Mouse (Mus musculus): ENCODE measurements at regions not wholly inside any gene's neighbourhood (a gene's known extent, or its start where the extent isn't known, plus 50 kb on each side); places are given as distances from the start of the nearest gene placed in this dataset.

DNA sequence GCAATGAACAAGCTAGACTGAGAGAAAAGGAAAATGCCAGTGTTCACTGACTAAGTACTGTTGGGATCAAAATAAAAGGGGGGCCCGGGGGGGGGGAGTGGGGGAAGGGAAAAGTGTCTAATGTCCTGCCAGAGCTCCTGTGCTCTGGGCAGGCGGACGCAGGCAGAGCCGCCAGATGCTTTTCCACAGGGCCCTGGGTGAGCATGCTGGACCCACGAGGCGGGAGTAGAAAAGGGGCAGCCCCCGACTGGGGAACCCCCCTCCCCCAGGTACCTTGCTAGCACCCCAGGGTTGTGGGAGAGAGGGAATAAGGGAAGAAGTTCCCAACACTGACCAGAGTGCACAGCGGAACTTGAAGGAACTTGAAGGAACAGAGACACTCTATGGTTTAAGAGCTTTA, 478.6 kb downstream of the Mat2b start:
- no peaks in the 10 kb centered on the region for H3K36me3 ChIP-seq (ENCODE audit: control insufficient read depth, insufficient read depth, low read length)
- 63% methylated on average over 8 of the region's 8 CpGs for WGBS
- ATAC-seq (no peak), DNase-seq (ENCODE audit: low spot score) (no peak)
- no peak overlapping the region for H3K9ac ChIP-seq (ENCODE audit: low read length)
- no peaks in the 10 kb centered on the region for H3K4me1 ChIP-seq (ENCODE audit: control insufficient read depth, insufficient read depth, low read length)
- H3K27ac ChIP-seq (ENCODE audit: low read depth, low read length): no peak overlapping the region
- H3K27me3 ChIP-seq (replicated peaks; ENCODE audit: control insufficient read depth, insufficient read depth, low read length): no peaks in the 10 kb centered on the region
- no peaks in the 10 kb centered on the region for H3K9me3 ChIP-seq (replicated peaks; ENCODE audit: control insufficient read depth, low read length)
- H3K4me3 ChIP-seq (ENCODE audit: low read depth, low read length): no peak overlapping the region
- no peak overlapping the region for H3K4me2 ChIP-seq (ENCODE audit: low read length)

Measured in forebrain, embryonic 14.5 days (tissue).